Mouse (Mus musculus) heart, postnatal 25 days (tissue): Measurements from ENCODE around the gene Gm27021. TPM values are rescaled to one million over a fixed set of nuclear protein-coding genes. Genes with fewer than 3 reads are reported as not detected.

Source experiments
- DNase-seq: peaks from one replicate; pipeline ENCODE4 v3.0.0; 2022; ENCODE audit warnings: low spot score
- intact Hi-C: fragments of 180-260 bp; cut with DNase I; formaldehyde crosslinking; loops from one replicate; pipeline ENCODE4 v1.15.1; 2025
- total RNA-seq, 2 experiments: library from RNA; stranded (reverse); gene quantifications; 2 replicates each; pipeline ENCODE4 v1.2.3; 2021

Gene Gm27021
- total RNA-seq, 2 experiments from 2014 or later: not detected

DNA sequence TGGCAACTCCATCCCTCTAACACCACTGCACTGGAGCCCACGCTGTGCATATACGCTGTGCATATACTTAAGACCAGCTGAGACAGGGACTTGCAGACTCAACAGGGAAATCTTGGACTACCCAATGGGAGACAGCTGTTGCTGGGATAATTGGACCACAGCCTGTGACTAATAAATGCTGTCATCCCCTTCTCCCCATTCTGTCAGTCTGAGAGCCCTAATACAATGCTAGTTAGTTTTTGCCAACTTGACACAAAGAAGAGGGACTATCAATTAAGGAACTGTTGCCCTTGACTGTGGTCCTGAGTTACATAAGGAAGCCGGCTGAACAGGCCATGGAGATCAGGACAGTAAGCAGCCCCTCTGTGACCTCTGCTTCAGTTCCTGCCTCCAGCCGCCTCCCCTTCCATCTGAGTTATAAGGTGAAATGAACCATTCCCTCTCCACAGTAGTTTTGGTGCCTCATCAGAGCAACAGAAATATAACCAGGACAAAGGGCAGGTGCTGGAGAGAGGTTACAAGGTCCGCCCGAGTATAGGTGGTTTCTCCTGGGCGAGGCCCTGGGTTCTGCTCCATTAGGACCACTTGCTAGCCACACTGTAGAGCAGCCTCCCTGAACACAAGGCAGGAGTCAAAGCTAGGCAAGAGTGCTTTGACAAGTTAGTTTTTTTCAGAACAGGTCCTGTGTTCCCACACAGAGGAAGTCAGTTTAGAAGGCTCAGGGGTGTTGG lies 11.4 kb downstream of the Gm27021 start:
- intact Hi-C loops: no loop called here
- no peak for DNase-seq

DNA sequence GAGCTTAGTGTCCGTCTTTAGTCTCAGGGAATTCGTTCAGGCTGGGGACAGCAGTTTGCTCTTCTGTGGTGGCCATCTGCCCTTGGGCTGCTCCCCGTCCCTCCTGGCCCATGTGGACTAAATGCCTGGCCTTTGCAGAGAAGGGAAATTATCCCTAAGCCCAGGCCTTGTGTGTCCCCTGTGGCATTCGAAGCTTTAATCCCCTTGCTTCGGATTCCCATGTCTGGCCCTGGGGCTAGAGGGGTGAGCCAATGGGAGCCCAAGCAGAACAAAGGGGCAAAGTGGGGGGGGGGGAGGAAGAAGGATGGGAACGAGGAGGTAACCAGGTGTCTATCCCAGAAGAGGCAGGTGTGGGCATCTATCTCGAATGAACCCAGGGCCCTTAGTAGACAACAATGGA lies 20.3 kb downstream of the Gm27021 start, which contains the start of gene 1190005I06Rik:
Gene 1190005I06Rik, minus strand, starts transcription at position 101 of the 400 bp plus-strand sequence.
- DNase-seq: no peak
- intact Hi-C loops: no loop called here

DNA sequence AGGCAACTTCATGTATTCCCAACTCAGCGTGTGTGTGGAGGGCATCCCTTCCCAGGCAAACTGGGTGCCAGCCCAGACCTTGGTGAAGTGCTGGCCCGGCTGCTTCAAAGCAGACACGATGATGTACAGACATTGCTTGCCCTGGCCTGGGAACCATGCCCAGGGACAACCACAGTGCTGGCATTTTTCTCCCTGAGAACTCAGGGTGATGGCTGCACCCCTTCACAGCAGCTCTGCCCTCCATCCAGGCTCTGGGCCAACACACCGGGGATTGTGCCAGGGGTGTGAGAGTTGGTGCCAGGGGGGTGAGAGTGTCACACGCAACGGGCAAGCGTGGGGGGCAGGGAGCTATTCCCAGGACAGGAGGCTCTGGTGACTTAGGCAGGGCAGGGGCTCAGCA lies 23.2 kb downstream of the Gm27021 start:
- intact Hi-C loops: loop anchor here (1.0 kb wide), 1 partner anchor 26 kb away; no protein-coding TSS in a partner anchor

DNA sequence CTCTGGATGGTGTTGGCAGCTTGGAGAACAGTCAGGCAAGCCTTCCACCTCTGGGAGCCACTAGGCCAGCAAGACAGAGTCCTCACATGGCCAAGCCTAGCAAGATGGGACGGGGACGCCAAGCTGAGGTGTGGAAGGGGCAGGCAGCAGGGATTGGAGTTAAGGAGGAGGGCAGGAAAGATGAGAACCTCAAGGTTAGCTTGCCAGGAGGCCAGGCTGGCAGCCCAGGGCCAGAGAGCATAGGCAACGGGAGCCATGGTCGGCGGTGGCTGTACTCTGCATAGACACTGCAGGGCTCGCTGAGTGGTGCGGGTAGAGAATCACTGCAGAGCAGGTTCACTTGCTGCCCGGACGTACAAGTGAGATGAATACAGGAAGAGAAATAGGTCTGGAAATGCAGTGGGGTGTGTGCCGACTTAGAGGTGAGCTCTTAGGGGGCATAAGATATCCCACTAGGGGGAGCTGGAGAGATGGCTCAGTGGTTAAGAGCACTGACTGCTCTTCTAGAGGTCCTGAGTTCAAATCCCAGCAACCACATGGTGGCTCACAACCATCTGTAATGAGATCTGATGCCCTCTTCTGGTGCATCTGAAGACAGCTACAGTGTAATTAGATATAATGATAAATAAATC lies 25.7 kb downstream of the Gm27021 start:
- DNase-seq: no peak
- intact Hi-C loops: no loop called here

More for the DNA sequence above, 23.2 kb downstream of the Gm27021 start:
- DNase-seq: peak; percentile 44

DNA sequence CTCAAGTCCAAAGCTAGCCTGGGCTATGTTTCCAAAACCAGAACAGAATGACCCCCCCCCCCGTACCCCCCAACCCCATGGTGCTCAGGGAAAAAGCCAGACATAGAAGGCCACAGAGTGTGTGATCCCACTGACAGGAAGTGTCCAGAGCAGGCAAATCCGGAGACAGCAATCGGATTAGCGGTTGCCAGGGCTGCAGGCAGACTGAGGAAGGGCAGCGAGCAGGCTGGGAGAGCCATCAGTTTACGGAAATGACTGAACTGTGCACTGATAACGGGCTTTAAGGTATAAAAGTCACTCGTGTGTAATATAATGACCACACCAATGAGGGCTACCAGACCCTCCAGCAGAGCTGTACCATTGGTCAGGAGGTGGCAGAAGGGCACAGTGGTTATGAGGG lies 26.6 kb downstream of the Gm27021 start:
- DNase-seq: no peak
- intact Hi-C loops: no loop called here

DNA sequence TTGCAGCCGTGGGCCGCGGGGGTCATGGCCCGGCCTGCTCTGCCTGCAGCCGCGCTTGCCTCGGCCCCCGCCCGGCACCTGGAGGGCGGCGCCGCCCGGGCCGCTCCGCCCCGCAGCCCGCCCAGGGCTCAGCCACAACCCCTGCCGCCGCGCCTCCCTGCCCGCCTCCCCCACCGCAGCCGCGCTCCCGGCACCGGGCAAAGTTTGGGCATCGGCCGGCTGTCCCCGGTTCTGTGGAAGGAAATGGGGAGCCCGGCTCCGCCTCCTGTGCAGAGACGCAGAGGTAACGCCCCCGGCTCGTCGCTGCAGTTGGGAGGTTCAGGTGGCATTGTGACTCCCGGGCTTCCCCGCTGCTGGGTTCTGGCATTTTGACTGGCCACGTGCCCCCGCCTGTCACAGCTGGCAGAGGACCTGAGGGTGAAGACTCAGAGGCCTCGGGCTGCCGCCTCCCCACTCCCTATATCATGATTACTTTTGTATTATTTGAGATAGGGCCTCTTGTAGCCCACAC lies 33.5 kb downstream of the Gm27021 start:
- no peak for DNase-seq
- intact Hi-C loops: no loop called here

DNA sequence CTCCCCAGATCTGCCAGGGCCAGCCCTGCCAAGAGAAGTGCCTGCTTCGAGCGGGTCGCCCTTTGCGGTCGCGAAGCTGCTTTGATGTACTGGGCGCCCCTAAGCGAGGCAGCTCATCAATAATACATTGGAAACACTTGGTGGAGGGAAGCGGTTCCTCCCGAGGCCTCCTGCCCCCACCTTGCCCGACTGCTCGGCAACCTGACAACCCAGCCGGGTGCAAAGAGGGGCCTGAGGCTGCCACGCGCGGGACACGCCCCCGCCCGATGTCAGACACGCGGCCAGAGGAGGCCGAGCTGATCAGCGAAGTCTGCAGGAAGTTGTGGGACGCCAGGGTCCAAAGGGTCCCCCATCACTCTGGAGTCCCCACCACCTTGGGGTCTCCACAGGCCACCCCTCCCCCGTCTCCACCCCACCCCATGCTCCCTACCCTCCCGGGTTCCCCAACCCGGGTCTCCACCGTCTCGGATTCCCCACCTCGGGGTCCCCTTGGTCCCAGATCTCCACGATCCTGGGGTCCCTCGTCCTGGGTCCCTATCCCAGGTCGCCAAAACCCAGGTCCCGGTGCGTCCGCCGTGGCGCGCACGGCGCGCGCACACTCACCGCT lies 34.1 kb downstream of the Gm27021 start:
- DNase-seq: no peak
- intact Hi-C loops: no loop called here

DNA sequence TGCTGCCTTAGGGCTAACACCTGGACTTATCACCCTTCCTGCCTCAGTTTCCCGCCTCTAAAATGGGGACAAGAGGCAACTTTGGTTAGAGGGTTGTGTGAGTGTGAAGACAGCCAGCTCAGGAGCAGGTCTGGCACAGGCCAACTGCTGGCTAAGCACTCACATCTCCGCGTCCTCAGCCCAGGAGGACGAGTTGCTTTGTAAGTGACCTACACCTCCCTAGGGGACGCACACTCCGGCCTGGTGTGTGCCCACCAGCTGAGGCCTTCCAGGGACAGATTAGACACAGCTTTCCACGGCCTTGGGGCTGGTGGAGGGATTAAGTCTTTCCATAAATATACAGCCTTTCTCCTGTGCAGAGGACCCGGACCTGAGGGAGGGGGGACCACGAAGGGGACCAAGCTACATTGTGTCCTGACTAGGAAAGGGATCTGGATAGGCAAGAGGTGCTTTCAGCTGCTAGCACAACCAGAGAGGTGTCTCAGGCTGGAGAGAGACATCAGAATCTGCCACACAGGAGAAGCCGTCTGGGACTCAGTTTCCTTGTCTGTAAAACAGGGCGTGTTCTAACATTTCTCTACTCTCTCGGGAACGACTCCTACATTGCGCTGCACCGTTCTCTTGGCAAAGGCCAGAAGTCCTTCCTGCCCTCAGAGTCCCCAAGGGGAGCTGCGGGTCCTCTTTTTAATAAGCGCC lies 34.8 kb downstream of the Gm27021 start:
- intact Hi-C loops: no loop called here
- no peak for DNase-seq

DNA sequence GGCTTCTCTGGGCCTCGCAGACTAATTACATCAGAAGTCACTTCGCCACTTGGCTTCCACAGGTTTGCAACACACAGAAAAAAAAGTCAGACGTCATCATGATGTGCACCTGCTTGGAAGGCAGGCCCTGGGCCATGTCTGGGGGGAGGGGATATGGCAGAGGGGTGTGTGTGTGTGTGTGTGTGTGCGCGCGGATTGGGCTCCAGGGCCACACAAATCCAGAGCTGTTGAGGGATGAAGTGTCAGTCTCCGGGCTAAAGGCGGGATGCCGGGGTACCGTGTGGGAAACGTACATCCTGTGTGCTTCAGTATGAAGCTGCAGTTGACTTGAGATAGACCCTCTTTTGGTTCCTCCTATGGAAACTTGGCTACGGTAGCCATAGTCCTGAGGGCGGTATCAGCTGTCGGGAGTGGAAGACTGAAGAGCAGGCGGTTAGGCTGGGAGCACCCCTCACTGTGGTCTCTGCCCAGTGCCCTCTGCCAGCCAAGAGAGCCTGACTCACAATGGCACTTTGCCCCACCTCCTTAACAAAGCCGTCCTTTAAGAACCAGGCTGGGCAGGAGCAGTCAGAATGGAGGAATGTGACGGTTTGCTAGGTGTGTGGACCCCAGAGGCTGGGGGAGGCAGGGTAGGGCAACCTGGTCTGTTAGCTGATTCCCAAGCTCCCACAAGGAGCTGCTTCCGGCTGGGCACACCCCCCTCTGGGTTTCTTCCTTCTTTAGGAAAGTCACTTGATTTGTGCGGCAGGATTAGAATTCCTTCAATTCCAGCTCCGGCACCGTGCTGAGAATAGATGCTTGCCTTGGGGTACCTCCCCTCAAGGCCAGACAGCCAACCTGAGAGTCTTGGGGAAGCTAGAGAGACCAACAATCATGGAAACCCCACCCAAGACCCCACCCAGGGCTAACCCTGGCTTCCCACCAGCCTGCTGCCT lies 36.2 kb downstream of the Gm27021 start:
- intact Hi-C loops: no loop called here
- DNase-seq: no peak

DNA sequence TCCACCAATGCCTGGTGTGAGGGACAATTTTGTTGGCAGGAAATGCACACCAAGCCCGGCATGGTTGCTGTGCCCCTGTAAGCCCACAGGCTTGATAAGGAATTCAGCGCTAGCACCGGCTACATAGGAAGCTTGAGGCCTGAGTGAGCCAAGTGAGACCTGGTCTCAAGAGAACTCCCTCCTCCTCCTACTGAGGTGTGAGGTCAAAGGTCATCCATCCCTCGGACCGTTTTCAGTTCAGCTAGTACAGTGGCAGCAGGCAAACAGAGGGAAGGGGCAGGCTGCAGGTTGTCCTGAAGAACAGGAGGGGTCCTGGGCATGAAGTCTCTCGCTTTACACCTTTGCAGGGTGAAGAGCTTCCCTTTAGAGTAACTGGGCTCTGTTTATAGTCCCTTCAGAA lies 37.0 kb downstream of the Gm27021 start:
- intact Hi-C loops: no loop called here
- DNase-seq: no peak

DNA sequence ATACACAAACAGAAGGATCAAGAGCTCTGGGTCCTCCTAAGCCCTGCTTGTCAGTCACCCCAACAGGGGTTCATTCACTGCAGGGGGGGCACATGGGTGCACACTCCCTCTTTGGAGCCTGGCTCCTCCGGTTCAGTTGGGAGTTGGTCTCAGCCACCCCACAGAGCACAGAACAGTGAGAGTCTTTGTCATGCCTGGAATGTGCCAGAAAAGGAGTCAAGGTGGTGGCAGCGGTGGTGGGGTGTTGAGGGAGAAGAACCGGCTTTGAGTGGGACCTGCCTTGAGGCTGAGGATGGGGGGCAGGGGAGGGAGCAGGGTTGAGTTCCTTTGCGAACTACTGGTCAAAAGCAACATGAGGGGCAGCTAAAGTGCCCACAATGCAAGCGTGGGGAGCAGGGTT lies 37.8 kb downstream of the Gm27021 start:
- DNase-seq: no peak
- intact Hi-C loops: no loop called here

DNA sequence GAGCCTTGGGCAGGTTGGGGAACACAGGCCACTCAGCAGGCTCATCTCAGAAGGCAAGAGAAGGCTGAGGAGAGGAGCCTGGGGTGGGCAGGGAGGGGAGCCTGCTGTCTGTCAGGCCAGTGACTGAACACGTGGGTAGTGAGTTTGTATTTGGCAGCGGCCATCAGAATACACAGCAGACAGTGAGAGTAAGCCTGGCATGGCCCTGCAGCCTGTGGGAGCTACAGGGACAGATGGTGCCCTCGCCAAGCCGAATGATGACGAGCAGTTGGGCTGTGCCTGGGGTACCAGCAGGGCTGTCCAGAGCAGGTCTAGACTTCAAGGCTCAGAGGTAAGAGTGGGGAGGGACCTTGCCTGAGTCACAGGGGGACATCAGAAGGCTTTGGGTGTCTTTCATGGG lies 40.6 kb downstream of the Gm27021 start:
- no peak for DNase-seq
- intact Hi-C loops: no loop called here

DNA sequence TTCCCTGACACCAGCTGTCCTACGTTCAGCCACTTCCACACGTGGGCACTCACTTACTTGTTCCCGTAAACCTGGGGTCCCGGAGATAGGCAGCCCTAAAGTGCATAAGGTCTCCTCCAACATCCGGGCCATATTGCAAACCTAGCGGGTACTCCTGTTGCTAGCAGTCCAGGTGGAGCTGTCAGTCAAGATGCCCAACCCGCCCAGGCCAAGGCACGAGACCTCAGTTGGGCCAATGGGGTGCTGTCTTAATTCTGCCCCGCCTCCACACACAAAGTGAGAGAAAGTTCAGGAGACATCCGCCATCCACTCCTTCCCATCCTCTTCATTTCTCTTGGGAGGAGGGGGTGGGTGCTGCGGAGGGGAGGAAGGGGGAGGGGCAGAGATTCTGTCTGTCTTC lies 41.4 kb downstream of the Gm27021 start:
- DNase-seq: no peak
- intact Hi-C loops: no loop called here

DNA sequence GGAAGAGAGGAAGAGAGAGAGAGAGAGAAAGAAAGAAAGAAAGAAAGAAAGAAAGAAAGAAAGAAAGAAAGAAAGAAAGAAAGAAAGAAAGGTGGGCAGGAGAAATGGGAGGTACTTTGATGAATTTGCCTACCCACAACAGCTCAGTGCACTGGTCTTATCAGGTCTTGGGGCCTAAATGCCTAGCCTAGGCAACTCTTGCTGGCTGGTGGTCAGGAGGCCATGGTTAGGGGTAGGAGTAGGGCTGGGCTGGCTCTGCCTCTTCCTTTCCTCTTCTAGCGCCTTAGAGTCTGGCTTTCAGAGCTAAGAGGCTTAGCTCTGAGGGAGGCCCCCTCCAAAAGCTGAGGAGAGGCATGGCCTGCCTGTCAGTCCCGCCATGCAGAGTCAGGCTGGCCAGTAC lies 44.3 kb downstream of the Gm27021 start:
- intact Hi-C loops: no loop called here
- DNase-seq: no peak

DNA sequence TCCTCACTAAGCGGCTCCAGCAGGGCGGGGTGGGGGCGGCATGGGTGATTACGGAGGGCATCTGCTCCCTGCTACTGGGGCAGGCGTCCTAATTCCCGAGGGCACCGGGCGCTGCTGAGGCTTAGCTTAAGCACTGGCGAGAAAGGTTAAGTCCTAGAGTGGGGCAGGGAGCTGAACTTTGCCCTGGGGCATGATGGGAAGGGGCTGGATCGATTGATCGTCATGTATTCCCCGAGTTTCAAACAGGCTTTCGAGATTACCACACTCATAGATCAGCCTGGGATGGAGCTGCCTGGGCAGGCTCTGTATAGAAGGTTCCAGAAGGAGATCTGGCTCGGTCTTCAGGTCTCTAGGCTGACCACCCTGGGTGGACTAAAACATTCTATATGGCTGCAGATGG lies 45.7 kb downstream of the Gm27021 start:
- no peak for DNase-seq
- intact Hi-C loops: no loop called here

DNA sequence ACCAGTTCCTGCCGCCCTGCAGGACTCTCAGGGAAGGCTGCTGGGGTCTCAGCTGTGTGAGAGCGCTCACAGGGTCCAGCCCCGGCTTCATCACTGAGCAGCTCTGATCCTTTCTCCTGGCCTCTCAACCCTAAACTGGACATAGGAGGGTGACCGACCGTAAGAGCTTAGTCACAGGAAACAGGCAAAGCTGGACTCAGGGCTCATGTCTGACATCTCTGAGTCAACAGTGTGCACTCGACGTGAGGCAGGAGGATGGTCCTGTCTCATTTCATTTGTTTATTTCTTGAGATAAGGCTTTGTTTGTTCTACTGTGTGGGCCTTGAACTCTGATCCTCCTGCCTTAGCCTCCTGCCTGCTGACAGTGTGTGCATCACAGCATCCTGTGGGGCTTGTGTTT lies 47.4 kb downstream of the Gm27021 start:
- DNase-seq: no peak
- intact Hi-C loops: no loop called here

DNA sequence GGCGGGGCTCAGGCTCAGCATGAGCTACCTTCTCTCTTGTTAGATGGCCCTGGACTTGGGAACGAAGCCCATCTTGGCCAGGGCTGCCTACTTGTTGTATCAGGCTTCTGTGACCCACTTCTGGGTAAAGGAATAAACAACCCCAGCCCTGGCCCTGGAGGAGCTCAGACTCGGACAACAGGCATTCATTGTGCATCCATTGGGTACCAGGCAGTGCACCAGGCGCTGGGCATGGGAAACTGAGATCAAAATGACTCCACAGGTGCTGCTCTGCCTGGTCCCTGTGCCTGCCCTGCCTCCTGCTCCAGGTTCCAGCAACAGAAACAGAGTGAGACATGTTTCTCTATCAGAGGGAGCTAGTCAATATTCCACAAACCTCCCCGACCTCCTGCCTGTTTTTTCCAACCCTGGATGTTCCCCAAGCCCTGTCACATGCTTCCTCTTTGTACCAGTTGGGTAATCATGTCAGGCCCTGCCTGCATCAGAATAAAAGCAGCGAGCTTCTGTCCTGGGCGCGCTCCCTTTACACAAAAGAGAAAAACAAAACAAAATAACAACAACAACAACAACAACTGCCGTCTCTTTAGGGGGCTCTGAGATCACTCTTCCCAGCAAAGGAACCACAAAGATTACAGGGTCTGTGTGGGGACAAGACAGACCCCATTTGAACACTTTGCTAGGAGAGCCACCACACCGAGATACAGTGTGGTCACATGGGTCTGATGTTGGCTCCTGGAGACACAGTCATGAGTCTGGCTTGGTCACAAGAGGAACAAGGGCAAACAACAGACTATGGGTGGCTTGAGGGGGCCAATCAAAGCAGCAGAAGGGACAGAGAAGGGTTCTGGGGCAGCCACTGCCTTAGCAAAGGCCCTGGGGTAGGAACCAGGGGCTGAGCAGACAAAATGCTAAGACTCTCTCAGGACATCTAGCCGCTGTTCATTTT lies 48.4 kb downstream of the Gm27021 start:
- no peak for DNase-seq
- intact Hi-C loops: no loop called here

DNA sequence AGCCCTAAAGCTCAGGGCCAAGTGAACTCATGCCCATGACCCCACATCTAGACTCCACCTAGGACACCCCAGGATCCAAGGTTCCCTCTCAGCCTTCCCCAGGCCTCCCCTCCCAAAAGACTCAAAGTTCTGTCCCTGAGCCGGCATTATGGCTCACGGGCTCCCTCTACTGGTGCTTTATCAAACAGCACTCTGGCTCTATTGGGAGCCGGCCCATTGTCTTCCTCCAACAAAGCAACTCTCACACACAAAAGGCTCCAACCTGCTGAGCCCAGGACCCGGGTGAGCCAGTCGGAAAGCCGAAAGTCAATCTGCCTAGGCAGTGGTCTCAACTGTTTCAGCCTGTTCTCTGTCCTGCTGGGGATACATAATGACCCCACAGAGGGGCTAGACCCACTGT lies 49.8 kb downstream of the Gm27021 start:
- DNase-seq: no peak
- intact Hi-C loops: loop anchor here (1.0 kb wide), 1 partner anchor 27 kb away; no protein-coding TSS in a partner anchor
